Mouse (Mus musculus) adipocyte (in vitro differentiated cells): ENCODE data around the gene Tfdp1.

Source experiments
- DNase-seq: peaks from one replicate; pipeline ENCODE4 v3.0.0-alpha.2; 2016; ENCODE audit warnings: low spot score

The Tfdp1 gene

DNA sequence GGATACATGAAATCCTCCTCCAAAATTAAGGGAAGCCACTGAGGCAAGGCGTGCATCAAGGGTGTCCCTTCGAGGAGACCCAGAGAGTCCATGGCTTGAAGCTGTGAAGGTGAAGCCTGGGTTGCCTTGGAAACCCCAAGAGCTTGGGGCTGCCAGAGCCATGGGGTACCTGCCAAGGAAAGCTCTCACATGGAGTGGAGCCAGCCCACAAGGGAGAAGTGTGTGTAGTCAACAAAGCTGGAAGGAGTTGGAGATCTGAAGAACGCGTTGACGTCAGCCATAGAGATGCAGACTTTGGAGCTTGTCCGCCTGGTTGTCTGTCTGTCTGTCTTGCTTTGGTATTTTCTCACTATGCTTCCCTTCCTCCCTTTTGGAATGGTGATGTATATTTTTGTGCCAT lies 82.4 kb downstream of the Tfdp1 start:
- no peak for DNase-seq

DNA sequence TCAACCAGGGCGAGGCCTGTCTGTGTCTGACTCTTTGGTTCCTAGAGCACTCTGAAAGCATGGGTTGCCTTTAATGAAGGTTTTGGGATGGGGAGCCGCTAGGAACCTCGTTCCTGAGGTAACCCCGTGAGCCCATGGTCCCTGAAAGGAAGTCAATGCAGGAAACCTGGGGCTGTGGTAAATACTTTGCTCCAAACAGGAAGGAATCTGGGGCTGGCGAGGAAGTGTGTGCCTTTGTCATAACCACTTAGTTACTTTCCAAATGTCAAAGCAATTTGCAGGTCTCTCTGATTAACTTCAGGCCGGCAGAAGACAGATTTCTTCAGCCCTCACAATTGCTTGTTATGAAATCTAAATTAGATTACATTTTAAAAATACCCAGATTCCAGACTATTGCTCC lies 88.8 kb downstream of the Tfdp1 start:
- no peak for DNase-seq
